Mouse (Mus musculus) kidney, adult 11 months (tissue): Measurements from ENCODE around the gene Lrig2.

ENCODE experiments used
- DNase-seq: peaks from one replicate; pipeline ENCODE4 v3.0.0; 2022

Gene Lrig2

GRCm38 (mm10) chr3:104511538-104512423, at the start of gene Lrig2:
Lrig2 (minus strand) TSS chr3:104511918.
- DNase-seq = peak; percentile 98

GRCm38 (mm10) chr3:104556624-104557023, 44.9 kb upstream of the Lrig2 start:
- DNase-seq = no peak

DNA sequence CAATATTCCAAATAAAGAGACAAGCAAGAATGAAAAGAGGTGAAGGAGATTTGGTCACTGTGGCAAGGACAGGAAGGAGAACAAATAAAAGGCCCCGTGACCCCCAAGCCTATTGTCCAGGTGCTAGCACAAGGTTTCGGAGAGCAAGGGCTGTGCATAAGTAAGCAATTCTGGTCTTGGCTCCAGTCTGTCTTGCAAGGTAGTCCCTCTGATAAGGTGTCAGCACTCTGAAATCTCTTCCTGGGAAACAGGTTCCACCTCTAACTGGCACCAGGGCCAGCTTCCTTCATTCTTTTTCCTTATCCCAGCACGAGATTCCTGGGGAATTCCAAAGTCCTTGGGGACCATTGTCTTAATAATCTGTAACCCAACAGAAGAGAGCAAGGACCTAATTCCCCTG, 38.9 kb upstream of the Lrig2 start:
- no peak for DNase-seq

- no peak for DNase-seq
Observed at GRCm38 (mm10) chr3:104548367-104549087, 36.8 kb upstream of the Lrig2 start.

GRCm38 (mm10) chr3:104543825-104544224, 32.1 kb upstream of the Lrig2 start:
- DNase-seq = no peak

- no peak for DNase-seq
Observed at GRCm38 (mm10) chr3:104542065-104542429, 30.3 kb upstream of the Lrig2 start.

- DNase-seq = peak; percentile 40
Observed at GRCm38 (mm10) chr3:104541139-104542064, 29.7 kb upstream of the Lrig2 start.

GRCm38 (mm10) chr3:104540480-104541138, 28.9 kb upstream of the Lrig2 start:
- peak; percentile 68 for DNase-seq

DNA sequence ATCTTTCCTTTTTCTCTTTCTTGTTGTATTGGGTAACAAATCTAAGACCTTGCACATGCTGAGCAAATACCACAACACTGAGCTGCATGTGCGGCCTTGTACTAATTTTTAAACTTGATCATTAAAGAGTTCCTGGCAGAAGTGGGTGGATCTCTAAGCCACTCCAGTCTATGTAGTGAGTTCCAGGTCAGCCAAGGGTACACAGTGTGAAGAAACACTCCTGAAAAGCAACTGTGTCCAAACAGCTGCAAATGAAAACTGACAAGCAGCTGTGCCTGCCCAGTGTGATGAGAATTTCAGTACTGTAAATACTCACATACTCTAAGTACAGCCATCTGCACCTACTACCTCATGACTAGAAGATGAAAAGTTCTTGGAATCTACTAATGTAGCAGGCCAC, 21.5 kb upstream of the Lrig2 start:
- no peak for DNase-seq

GRCm38 (mm10) chr3:104526115-104526882, 14.6 kb upstream of the Lrig2 start:
- DNase-seq = no peak

DNA sequence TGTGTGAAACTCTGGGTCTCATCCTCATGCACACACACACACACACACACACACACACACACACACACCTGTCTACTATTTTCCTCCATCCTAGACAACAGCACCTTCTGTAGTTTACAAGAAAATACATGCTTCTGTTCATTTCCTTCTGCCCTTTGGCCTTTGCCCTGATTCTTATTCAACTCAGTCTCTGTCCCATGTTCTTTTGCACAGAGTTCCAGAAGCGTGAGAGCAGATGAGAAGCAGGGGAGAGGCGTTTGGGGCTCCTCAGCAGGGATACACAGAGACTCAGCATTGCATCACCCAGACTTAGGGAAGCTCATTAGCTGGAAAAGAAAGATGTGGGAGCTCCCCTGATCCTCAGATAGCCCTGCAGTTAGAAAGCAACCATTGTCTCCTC, 13.8 kb upstream of the Lrig2 start:
- no peak for DNase-seq

GRCm38 (mm10) chr3:104525029-104525428, 13.3 kb upstream of the Lrig2 start:
- no peak for DNase-seq

GRCm38 (mm10) chr3:104523333-104523871, 11.7 kb upstream of the Lrig2 start:
- DNase-seq = peak; percentile 86

DNA sequence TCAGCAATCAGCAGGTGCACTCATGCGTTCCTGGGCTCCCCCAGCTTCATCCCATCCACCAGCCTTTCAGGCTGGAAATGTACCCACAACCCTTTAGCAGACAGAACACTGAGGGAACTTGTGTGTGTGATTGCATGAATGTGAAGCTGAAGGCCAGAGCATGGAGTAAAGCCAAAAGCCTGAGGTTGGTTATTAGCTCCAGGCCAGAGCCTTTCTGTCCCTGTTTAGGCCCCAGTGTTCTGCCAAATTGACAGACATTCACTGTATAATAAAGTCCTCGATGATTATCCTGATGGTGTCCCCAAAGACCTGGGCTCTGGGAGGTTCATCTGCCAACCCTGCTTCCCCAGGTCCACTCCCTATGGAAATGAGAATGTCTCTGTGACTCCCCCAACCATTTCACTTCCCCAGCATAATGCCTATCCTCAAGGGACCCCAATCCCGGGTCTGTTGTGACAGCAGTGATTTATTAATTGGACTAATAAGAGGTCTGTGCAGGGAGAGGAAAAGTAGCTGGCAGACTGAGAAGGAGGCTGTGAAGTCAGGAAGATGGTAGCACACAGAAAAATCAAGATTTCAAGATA, 9.7 kb upstream of the Lrig2 start:
- no peak for DNase-seq

GRCm38 (mm10) chr3:104520471-104520870, 8.8 kb upstream of the Lrig2 start:
- DNase-seq = no peak

- peak; percentile 71 for DNase-seq
Observed at GRCm38 (mm10) chr3:104518931-104519330, 7.2 kb upstream of the Lrig2 start.

- DNase-seq = no peak
Observed at GRCm38 (mm10) chr3:104518411-104518810, 6.7 kb upstream of the Lrig2 start.

DNA sequence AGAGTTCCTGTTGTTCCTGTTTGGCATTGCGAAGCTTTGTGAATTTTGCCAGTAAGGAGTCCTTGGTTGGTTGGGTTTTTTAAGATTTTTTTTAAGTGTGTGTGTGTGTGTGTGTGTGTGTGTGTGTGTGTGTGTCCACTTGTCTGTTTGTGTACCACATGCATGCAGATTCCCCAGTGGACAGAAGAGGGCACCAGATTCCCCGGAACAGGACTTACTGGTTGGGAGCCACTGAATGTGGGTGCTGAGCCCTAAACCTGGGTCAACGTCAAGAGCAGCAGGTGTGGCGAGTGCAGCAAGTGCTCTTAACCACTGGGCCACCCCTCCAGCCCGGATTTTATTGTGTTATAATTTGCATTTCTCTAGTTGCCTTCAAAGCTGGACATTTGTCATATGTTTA, 5.4 kb upstream of the Lrig2 start:
- no peak for DNase-seq

- no peak for DNase-seq
Observed at GRCm38 (mm10) chr3:104514510-104514909, 2.8 kb upstream of the Lrig2 start.

GRCm38 (mm10) chr3:104512424-104512748, 668 bp upstream of the Lrig2 start:
- DNase-seq = no peak

- DNase-seq = no peak
Observed at GRCm38 (mm10) chr3:104510771-104511429, 818 bp downstream of the Lrig2 start.
